Mouse (Mus musculus) cerebellum, adult 11-12 months (tissue): ENCODE results near the gene Pik3r5.

ENCODE experiments used
- DNase-seq: peaks from one replicate; pipeline ENCODE4 v3.0.0; 2022

The Pik3r5 gene

GRCm38 (mm10) chr11:68486093-68486492 lies 54.2 kb downstream of the Pik3r5 start:
- DNase-seq: no peak

DNA sequence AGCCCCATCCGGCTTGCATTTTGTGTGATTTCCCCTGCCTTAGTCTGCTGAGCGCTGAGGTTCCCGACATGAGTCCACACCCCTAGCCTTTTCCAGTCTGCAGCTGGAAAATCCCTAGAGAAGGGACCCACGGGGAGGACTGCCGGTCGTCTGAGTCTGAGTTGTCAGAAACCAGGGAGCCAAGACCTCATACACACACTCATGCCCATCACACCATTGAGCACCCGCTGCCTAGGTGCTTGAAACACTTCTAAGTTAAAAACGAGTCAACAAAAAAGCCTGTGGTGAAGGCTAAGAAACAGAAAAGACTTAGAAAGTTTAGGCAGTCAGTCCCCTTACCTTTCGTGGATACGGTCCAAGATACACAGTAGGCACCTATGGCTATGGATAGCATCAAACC lies 55.8 kb downstream of the Pik3r5 start:
- DNase-seq: no peak

- no peak for DNase-seq
Observed at GRCm38 (mm10) chr11:68488256-68488824, 56.4 kb downstream of the Pik3r5 start.

DNA sequence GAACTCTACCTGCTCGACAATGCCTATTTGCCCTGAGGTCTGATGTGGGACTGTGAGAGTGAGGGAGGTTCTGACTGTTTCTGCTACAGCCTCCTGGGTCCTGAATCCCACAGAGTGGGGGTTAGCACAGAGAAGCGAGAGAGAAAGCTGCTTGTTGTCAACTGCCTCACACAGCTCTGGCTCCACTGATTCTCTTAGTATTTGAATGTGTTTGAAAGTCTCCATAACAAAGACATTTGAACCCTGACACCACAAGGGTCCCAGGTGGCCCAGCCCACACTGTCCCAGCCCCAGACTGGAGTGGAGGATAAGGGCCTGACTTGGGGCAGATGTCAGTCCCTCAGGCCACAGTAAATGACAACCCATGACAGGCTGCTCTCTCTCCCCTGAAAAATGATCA lies 57.3 kb downstream of the Pik3r5 start:
- no peak for DNase-seq

DNA sequence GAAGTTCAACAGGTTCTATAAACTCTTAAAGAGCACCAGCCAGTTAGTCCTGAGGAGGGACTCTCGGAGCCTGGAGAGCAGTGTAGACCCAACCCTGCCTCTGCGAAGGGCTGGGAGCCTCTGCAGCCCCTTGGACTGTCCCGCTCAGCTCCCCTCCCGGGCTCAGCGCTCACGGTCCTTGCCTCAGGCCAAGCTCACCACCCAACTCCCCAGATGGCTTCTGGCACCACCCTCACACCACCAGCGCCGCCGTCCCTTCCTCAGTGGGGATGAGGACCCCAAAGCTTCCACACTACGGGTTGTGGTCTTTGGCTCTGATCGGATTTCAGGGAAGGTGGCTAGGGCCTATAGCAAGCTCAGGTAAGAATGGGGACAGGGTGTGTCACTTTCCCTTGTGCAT lies 60.7 kb downstream of the Pik3r5 start:
- no peak for DNase-seq

GRCm38 (mm10) chr11:68493760-68494159 lies 61.8 kb downstream of the Pik3r5 start:
- DNase-seq: no peak

GRCm38 (mm10) chr11:68497081-68497480 lies 65.2 kb downstream of the Pik3r5 start:
- DNase-seq: no peak

DNA sequence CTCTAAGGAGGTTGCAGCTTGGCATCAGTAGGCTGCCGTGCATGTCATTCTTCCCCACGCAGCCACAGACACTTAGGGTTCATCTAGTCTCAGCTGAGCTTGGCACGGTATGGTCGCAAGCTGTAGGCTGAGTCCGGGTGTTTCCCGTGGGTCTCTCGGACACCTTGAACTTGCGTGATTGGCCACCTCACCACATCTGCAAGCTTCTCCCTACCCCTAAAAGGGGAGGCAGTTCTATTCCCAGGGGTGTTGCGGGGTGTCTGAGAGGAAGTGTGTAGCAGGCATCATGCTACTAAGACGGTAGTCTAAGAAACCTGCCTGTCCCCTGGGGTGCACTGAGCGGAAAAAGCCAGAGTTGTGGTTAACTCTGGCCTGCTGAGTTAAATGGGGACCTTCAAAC lies 66.6 kb downstream of the Pik3r5 start:
- DNase-seq: no peak

GRCm38 (mm10) chr11:68498999-68499699 lies 67.2 kb downstream of the Pik3r5 start:
- DNase-seq: no peak

GRCm38 (mm10) chr11:68500949-68501350 lies 69.0 kb downstream of the Pik3r5 start:
- no peak for DNase-seq

DNA sequence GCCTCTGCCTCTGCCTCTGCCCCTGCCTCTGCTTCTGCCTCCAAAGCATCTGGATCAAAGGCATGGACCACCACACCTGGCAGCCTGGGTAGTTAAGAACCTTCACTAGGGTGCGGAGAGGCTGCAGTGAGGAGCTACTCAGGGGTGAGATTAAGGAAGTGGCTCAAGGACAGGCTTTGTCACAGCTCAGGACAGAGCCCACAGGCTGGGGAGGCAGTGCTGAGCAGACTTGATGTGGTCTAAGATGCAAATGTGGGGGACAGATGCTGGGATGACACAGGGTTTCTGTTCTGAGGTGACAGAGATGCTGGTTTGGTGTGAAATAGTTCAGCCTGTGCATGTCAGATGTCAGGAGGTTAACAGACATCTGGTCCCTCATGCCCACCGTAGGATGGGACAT lies 70.5 kb downstream of the Pik3r5 start:
- no peak for DNase-seq

DNA sequence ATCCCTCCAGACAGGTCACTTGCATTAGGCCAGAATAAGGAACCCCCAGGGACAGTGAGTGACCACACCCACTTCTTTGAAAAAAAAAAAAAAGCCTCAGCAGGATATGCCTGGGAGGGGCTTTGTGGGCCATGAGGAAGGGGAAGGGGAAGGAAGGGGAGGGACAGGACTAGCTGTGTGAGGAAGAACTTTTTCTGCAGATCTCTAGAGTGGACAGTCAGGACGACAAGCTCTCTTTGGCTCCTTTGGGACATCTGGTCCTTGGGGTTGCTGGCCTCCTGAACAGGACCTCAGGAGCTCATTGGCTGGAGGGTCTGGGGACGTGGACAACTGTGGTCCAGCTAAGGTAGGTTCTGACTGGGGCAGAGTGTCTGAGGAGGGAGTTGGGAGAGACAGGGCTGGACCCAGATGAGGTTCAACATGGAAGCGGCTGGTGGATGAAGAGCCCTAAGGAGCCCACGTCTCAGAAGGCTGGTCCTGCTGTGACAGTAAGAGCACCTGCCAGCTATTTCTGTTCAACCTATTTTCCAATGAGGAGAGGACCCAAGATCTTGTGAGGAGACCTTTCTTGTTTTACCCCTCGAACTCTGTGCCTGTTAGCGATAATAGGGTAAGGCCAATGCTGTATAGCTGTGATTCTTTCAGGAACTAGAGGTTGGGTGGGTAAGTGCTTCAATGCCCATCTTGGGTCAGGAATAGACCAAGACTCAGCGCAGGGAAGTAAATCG lies 71.1 kb downstream of the Pik3r5 start, which contains the start of gene Pik3r6:
Pik3r6 (plus strand) TSS at position 118 of the 728 bp plus-strand sequence.
- no peak for DNase-seq

DNA sequence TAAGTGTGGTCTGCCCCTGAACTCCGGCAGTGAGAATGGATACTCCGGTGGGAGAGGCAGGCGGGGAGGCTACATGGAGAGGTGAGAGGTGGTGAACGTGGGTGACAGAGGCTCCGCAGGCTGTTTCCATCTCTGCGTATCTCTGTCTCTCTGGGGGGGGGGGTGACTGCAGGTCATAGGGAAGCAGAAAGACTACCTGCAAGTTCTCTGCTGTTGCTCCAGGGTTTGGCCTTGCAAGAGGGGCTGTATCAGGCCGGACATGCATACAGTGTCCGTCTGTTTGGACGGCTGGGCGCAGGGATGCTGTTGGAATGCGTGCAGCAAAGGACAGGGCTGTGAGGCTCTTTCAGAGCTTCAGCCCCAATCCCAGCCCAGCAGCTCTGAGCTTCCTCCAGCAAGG lies 73.0 kb downstream of the Pik3r5 start:
- no peak for DNase-seq

GRCm38 (mm10) chr11:68507246-68507645 lies 75.3 kb downstream of the Pik3r5 start:
- no peak for DNase-seq

DNA sequence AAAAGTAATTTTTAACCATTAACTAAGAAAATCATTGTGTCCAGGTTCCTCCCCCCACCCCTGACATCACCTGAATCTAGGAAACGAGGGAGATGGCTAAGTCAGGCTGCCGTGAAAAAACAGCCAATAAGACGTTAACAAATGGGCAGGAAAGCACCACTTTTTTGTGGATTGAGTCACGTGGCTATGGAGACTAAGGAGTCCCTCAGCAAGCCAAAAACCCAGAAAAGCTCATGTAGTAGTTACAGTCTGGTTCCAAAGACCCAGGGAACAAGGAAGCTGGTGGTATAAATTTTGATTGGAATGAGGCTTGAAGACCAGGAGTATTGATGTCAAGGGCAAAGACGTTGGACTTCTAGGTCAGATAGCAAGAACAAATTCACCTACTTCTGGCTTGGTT lies 76.7 kb downstream of the Pik3r5 start:
- no peak for DNase-seq

DNA sequence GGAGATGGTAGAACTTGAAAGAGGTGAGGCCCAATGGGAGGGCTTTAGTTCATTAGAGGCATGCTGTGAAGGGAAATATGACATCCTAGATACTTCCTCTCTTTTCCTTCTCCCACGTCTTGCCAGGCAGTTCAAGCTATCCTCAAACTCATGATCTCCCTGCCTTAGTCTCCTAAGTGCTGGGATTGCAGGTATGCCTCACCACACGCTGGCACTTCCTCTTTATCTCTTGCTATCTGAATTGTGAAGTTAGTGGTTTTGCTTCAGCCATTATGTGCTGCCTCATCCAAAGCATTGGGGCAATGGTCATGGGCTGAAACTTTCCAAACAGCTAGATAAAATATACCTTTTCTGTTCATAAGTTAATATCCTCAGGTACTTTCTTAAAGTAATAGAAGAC lies 77.3 kb downstream of the Pik3r5 start:
- no peak for DNase-seq

DNA sequence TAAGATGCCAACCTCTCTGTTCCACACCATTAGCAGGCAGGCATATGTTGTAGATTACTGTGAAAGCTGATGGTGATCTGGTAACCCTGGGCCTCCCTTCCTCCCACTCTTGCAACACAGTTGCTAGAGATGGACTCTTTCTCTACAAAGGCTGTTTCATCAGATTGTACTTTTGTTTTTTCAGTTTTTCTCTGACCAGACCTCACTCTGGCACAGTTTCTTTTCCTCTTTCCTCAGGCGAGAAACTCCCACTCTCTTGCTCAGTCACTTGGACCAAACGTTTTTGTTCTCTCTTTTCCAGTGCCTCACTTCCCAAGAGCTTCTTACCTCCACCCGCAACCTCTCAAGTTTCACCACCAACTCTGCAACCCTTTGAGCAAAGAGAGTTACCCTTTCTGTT lies 82.0 kb downstream of the Pik3r5 start:
- no peak for DNase-seq

- DNase-seq: no peak
Observed at GRCm38 (mm10) chr11:68519362-68519761, 87.4 kb downstream of the Pik3r5 start.

DNA sequence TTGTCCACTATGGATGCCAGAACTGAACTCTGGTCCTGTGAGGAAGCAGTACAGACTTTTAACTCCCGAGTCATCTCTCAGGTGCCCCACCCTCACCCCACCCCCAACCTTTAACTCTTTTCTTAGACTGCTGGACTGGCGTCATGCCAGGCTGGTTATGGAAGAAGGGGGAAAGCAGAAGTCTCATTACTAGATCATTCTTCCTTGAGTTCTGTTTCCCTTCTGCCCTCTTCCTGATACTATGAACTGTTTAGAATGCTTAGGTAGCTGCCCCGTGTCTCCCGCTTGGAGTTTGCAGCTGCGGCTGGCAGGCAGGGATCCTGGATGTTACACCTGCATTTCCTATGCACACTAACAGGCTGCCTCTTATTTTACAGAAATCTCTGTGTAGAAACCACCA lies 87.9 kb downstream of the Pik3r5 start:
- no peak for DNase-seq

- DNase-seq: no peak
Observed at GRCm38 (mm10) chr11:68520439-68520838, 88.5 kb downstream of the Pik3r5 start.

DNA sequence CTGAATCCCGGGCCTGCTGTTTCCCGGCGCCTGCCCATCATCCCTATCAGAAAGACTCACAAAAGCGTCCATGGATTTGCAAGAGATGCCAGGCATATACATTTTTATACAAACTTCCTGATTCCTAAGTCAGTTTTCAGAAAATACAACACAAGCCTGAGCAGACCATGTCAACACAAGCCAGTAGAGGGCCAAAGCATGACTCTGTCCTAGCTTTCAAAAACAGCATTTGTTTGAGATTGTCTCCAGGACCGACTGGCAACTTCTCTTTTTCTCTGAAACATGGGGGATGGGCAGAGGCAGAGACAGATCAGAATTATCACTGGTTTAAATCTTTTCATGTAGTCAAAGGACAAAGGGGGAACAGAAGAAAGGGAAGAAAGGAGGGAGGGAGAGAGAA lies 89.4 kb downstream of the Pik3r5 start:
- DNase-seq: no peak

GRCm38 (mm10) chr11:68526441-68526840 lies 94.5 kb downstream of the Pik3r5 start:
- no peak for DNase-seq

- peak; percentile 65 for DNase-seq
Observed at GRCm38 (mm10) chr11:68531066-68531806, 99.3 kb downstream of the Pik3r5 start.
